Mouse (Mus musculus) testis, adult 2 months (tissue): ENCODE data around the gene Bcl2l1.

Experiments used
- CTCF ChIP-seq: fragments of 200-500 bp; IDR thresholded peaks from 2 replicates; pipeline ENCODE4 v1.5.1; 2012; ENCODE audit warnings: low read depth, mild to moderate bottlenecking, inconsistent platforms, low read length, moderate library complexity; ENCODE audit not compliant: control insufficient read depth, insufficient read depth, insufficient replicate concordance
- POLR2A ChIP-seq: fragments of 200-500 bp; IDR thresholded peaks from 2 replicates; pipeline ENCODE4 v1.6.1; 2012; ENCODE audit warnings: low read depth, mild to moderate bottlenecking, inconsistent platforms, low read length, moderate library complexity; ENCODE audit not compliant: control insufficient read depth

- TF ChIP-seq POLR2A (no peak), CTCF (no peak)
Observed at GRCm38 (mm10) chr2:152765045-152765674, 66.4 kb downstream of the Bcl2l1 start.
